Mouse (Mus musculus): ENCODE data around the gene Neurl2. TPM values are rescaled to one million over a fixed set of nuclear protein-coding genes. Genes with fewer than 3 reads are reported as not detected.
A peak's percentile ranks its signal among the peaks of the same experiment; 100 is the strongest.

The Neurl2 gene
- total RNA-seq (2012; rRNA removed) = 2.9 and 4.1 TPM in 2 replicates
- 1.6 and 2.1 TPM in 2 replicates for total RNA-seq (2014; rRNA removed)
- polyA plus RNA-seq (2012; ENCODE audit: insufficient read length, low read depth) = 1.7 and 1.8 TPM in 2 replicates

DNA sequence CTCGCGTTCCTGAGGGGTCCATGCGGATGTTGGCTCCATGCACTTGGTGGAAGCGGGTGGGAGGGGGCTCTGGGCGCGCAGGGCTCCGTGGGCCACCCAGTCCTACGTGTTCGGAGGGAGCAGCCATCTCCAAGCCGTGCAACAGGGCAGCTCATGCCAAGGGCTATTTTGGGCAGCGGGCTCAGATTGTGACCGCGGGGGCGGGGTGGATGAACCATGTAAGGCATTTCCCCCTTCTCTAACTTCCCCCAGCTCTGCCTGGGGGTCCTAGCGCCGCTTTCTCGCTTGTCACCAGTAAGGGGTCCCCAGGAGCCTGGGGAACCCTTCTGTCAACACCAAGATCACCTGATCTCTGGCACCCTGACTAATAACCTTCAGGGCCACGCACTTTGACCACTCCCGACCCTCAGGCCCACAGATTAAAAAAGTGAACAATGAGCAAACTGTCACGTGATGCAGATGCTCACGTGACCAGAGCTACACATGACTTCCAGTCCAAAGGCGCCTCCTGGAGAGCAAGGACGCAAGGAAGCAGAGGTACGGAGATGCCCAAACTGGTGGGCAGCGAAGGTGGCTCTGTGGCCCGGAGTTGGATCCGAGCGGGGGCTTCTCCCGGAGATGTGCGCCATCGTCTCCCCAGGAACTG is at the start of gene Neurl2:
TSS of gene Neurl2 (minus strand) at position 143 of the 646 bp plus-strand sequence.
- H3K4me3 ChIP-seq (replicated peaks in 1 of 3; ENCODE audit: low read depth in 2 of 3, low read length in 2 of 3, poor library complexity in 1 of 3) = peak within 1 kb of the TSS; percentile 58 to 70 (median 66)
- H3K4me1 ChIP-seq (ENCODE audit: control insufficient read depth in 1 of 2, insufficient read depth in 2 of 2) = peaks cover 12 to 39% of the 10 kb centered on the region in 2 experiments
- in situ Hi-C loops (cut with MboI; ENCODE audit: low pct_ligation_motif_present, low pct_unique_long_range_greater_than_20kb, low sequenced_read_pairs) = loop anchor here (5.0 kb wide), 1 partner anchor 44 kb away; the partner anchor contains the start of gene Pcif1
- H3K27ac ChIP-seq (ENCODE audit: insufficient read depth, low read depth) = peak within 1 kb of the TSS; percentile 26; the same call in 1 of the 2 replicates
- peaks cover 1% of the 10 kb centered on the region for H3K27me3 ChIP-seq (replicated peaks)
- dilution Hi-C loops (cut with MboI; ENCODE audit: extremely low pct_ligation_motif_present, extremely low pct_unique_long_range_greater_than_20kb, low sequenced_read_pairs) = no loop called here
- no peaks in the 10 kb centered on the region for H3K9me3 ChIP-seq (replicated peaks; ENCODE audit: low read length)
- peak within 1 kb of the TSS; percentile 74 for H3K9ac ChIP-seq (ENCODE audit: insufficient read depth, low read depth)
- peak within 1 kb of the TSS; percentile 53 for H3K4me2 ChIP-seq (ENCODE audit: insufficient read depth, low read depth, poor library complexity, severe bottlenecking)
- TF ChIP-seq MAZ (IDR thresholded peaks at IDR 0.05; ENCODE audit: low read depth, low read length) (no peak), SIN3A (IDR thresholded peaks at IDR 0.05; ENCODE audit: low read length) (peak; percentile 88), JUN (IDR thresholded peaks at IDR 0.05; ENCODE audit: insufficient read depth, low read depth, low read length) (no peak), MAX (IDR thresholded peaks at IDR 0.05; ENCODE audit: low read length) (peak; percentile 92), USF2 (conservative IDR thresholded peaks at IDR 0.05; ENCODE audit: low read depth, low read length) (peak; percentile 100), HCFC1 (IDR thresholded peaks at IDR 0.05; ENCODE audit: low read depth, low read length) (peak; percentile 69), ETS1 (conservative IDR thresholded peaks at IDR 0.05; ENCODE audit: low read depth, low read length) (0 out of 2 replicates have a peak, but pooled peaks have one; percentile 26), TCF12 (IDR thresholded peaks at IDR 0.05; ENCODE audit: low read depth, low read length) (no peak; the same call in 1 of the 2 replicates), USF1 (IDR thresholded peaks at IDR 0.05; ENCODE audit: low read depth, low read length) (peak; percentile 98), TBP (conservative IDR thresholded peaks at IDR 0.05; ENCODE audit: low read depth, low read length) (peak; percentile 56; the same call in 1 of the 2 replicates), CTCF (conservative IDR thresholded peaks at IDR 0.05 in 1 of 2, IDR thresholded peaks at IDR 0.05 in 1 of 2; ENCODE audit: low read depth in 2 of 2, low read length in 2 of 2) (0 out of 4 replicates have a peak, but pooled peaks of 1 of the 2 experiments have one; percentile 5), IRF4 (IDR thresholded peaks at IDR 0.05; ENCODE audit: low read depth, low read length) (no peak), MAFK (IDR thresholded peaks at IDR 0.05; ENCODE audit: insufficient replicate concordance, low read length) (no peak), MEF2A (IDR thresholded peaks at IDR 0.05; ENCODE audit: borderline replicate concordance, low read depth, low read length) (peak; percentile 85), RAD21 (IDR thresholded peaks at IDR 0.05; ENCODE audit: low read depth, low read length) (no peak), UBTF (IDR thresholded peaks at IDR 0.05; ENCODE audit: low read depth, low read length) (no peak), NELFE (IDR thresholded peaks at IDR 0.05; ENCODE audit: low read depth, low read length) (0 out of 2 replicates have a peak, but pooled peaks have one; percentile 13), PAX5 (IDR thresholded peaks at IDR 0.05; ENCODE audit: low read length) (no peak), ZC3H11A (IDR thresholded peaks at IDR 0.05; ENCODE audit: low read depth, low read length) (no peak), GABPA (IDR thresholded peaks at IDR 0.05; ENCODE audit: insufficient replicate concordance, low read depth, low read length) (no peak), NRF1 (IDR thresholded peaks at IDR 0.05; ENCODE audit: low read depth, low read length) (no peak), MYC (IDR thresholded peaks at IDR 0.05; ENCODE audit: low read depth, low read length) (no peak), POLR2A (IDR thresholded peaks at IDR 0.05; ENCODE audit: low read depth, low read length) (peak; percentile 57), ZNF384 (IDR thresholded peaks at IDR 0.05; ENCODE audit: low read depth, low read length) (peak; percentile 34; the same call in 1 of the 2 replicates), SMC3 (IDR thresholded peaks at IDR 0.05; ENCODE audit: low read depth, low read length) (no peak), ZMIZ1 (IDR thresholded peaks at IDR 0.05; ENCODE audit: low read depth, low read length) (0 out of 2 replicates have a peak, but pooled peaks have one; percentile 11), BHLHE40 (IDR thresholded peaks at IDR 0.05; ENCODE audit: low read depth, low read length) (peak; percentile 99), RCOR1 (conservative IDR thresholded peaks at IDR 0.05; ENCODE audit: low read depth, low read length) (no peak), MXI1 (IDR thresholded peaks at IDR 0.05; ENCODE audit: low read depth, low read length) (peak; percentile 55; the same call in 1 of the 2 replicates), CHD1 (IDR thresholded peaks at IDR 0.05; ENCODE audit: low read depth, low read length) (0 out of 2 replicates have a peak, but pooled peaks have one; percentile 70)
- H3K36me3 ChIP-seq (replicated peaks in 1 of 2; ENCODE audit: control insufficient read depth in 1 of 2, insufficient read depth in 1 of 2, low read length in 1 of 2) = peaks cover 21 to 31% of the 10 kb centered on the region in 2 experiments
- DNase-seq (ENCODE audit: extremely low read depth) = peak; percentile 70
- no peaks in the 10 kb centered on the region for H3K79me2 ChIP-seq (replicated peaks; ENCODE audit: control insufficient read depth, extremely low read depth, insufficient read depth, poor library complexity, severe bottlenecking)
